Mouse (Mus musculus) olfactory bulb, adult 2 months (tissue): ENCODE results near the gene Rab37. TPM values are rescaled to one million over a fixed set of nuclear protein-coding genes. Genes with fewer than 3 reads are reported as not detected.
A peak's percentile ranks its signal among the peaks of the same experiment; 100 is the strongest.

Experiments
- H3K27ac ChIP-seq: fragments of 200-500 bp; 2 replicates; pipeline ENCODE4 v1.5.1; 2012; ENCODE audit warnings: low read depth, low read length; ENCODE audit not compliant: insufficient read depth
- H3K4me1 ChIP-seq: fragments of 200-500 bp; 2 replicates; pipeline ENCODE4 v1.6.1; 2012; ENCODE audit warnings: low read length; ENCODE audit not compliant: control insufficient read depth, insufficient read depth
- H3K4me3 ChIP-seq: fragments of 200-500 bp; 2 replicates; pipeline ENCODE4 v1.5.1; 2012; ENCODE audit warnings: mild to moderate bottlenecking, low read depth, low read length, moderate library complexity; ENCODE audit not compliant: insufficient read depth
- CTCF ChIP-seq: fragments of 200-500 bp; IDR thresholded peaks from 2 replicates; pipeline ENCODE4 v1.5.1; 2012; ENCODE audit warnings: low read depth, mild to moderate bottlenecking, low read length, moderate library complexity; ENCODE audit not compliant: insufficient read depth
- POLR2A ChIP-seq: fragments of 200-500 bp; IDR thresholded peaks from 2 replicates; pipeline ENCODE4 v1.6.1; 2012; ENCODE audit warnings: mild to moderate bottlenecking, low read depth, low read length, moderate library complexity; ENCODE audit not compliant: insufficient read depth
- WGBS: fragments of 180-500 bp; shearing (Covaris S2); methylation state at CpG from one replicate; pipeline ENCODE4 v1.1.7; 2018; 5-methylcytosine and 5-hydroxymethylcytosine counted together
- polyA plus RNA-seq: library from polyadenylated mRNA; stranded (reverse); fragments of >200 nt; gene quantifications from 2 replicates; pipeline ENCODE4 v1.2.4, GENCODE M21; 2012; ENCODE audit warnings: low replicate concordance; ENCODE audit not compliant: missing spikeins, insufficient read depth, insufficient read length

Gene Rab37
- polyA plus RNA-seq, 1 experiment: not detected

GRCm38 (mm10) chr11:115169430-115169829, 78.2 kb downstream of the Rab37 start:
- WGBS: 79% methylated on average over 4 of the region's 4 CpGs
- no peak for TF ChIP-seq CTCF
- TF ChIP-seq POLR2A: no peak
- Histone ChIP-seq H3K4me1 (peaks cover 26% of the 10 kb centered on the region), H3K27ac (no peak overlapping the region), H3K4me3 (no peak overlapping the region)

- Histone ChIP-seq H3K27ac (no peak overlapping the region), H3K4me1 (peaks cover 21% of the 10 kb centered on the region; the same call in 1 of the 2 replicates), H3K4me3 (no peak overlapping the region)
- TF ChIP-seq CTCF (no peak), POLR2A (no peak)
- WGBS: 65% methylated on average over 8 of the region's 8 CpGs
Observed at GRCm38 (mm10) chr11:115171125-115171524, 79.9 kb downstream of the Rab37 start.

- no peak for TF ChIP-seq POLR2A
- TF ChIP-seq CTCF: no peak
- 59% methylated on average over 4 of the region's 4 CpGs for WGBS
- H3K4me1 ChIP-seq: peaks cover 27% of the 10 kb centered on the region
- no peak overlapping the region for H3K4me3 ChIP-seq
- no peak overlapping the region for H3K27ac ChIP-seq
Observed at GRCm38 (mm10) chr11:115172825-115173287, 81.6 kb downstream of the Rab37 start.

GRCm38 (mm10) chr11:115173549-115174339, 82.5 kb downstream of the Rab37 start:
- TF ChIP-seq CTCF: no peak
- no peak for TF ChIP-seq POLR2A
- Histone ChIP-seq H3K27ac (no peak overlapping the region), H3K4me1 (peaks cover 27% of the 10 kb centered on the region), H3K4me3 (no peak overlapping the region)
- WGBS: 41% methylated on average over 16 of the region's 16 CpGs

GRCm38 (mm10) chr11:115176399-115177190, 85.4 kb downstream of the Rab37 start:
- H3K4me3 ChIP-seq: no peak overlapping the region
- WGBS: 71% methylated on average over 24 of the region's 24 CpGs
- TF ChIP-seq CTCF: no peak
- TF ChIP-seq POLR2A: no peak
- H3K27ac ChIP-seq: no peak overlapping the region
- peaks cover 31% of the 10 kb centered on the region for H3K4me1 ChIP-seq

- 58% methylated on average over 10 of the region's 10 CpGs for WGBS
- no peak for TF ChIP-seq POLR2A
- TF ChIP-seq CTCF: no peak
- no peak overlapping the region for H3K27ac ChIP-seq
- H3K4me1 ChIP-seq: peaks cover 27% of the 10 kb centered on the region
- H3K4me3 ChIP-seq: no peak overlapping the region
Observed at GRCm38 (mm10) chr11:115177559-115178195, 86.4 kb downstream of the Rab37 start.

GRCm38 (mm10) chr11:115178766-115179165, 87.5 kb downstream of the Rab37 start:
- TF ChIP-seq POLR2A (no peak), CTCF (no peak)
- peaks cover 22% of the 10 kb centered on the region for H3K4me1 ChIP-seq
- H3K4me3 ChIP-seq: no peak overlapping the region
- H3K27ac ChIP-seq: 0 out of 2 replicates have a peak overlapping the region, but pooled peaks have one; percentile 8
- WGBS: 57% methylated on average over 2 of the region's 2 CpGs

GRCm38 (mm10) chr11:115179191-115179590, 88.0 kb downstream of the Rab37 start:
- TF ChIP-seq CTCF: no peak
- no peak for TF ChIP-seq POLR2A
- 41% methylated on average over 6 of the region's 6 CpGs for WGBS
- peaks cover 19% of the 10 kb centered on the region for H3K4me1 ChIP-seq
- H3K4me3 ChIP-seq: no peak overlapping the region
- H3K27ac ChIP-seq: no peak overlapping the region
